Mouse (Mus musculus) liver, adult 2 months (tissue): ENCODE data around the gene Ubtf.

ENCODE experiments used
- CTCF ChIP-seq: fragments of 200-500 bp; IDR thresholded peaks from 2 replicates; pipeline ENCODE4 v1.5.1; 2011; ENCODE audit warnings: low read depth, low read length, control low read depth
- POLR2A ChIP-seq: fragments of 200-500 bp; IDR thresholded peaks from 2 replicates; pipeline ENCODE4 v1.6.1; 2011; ENCODE audit warnings: low read length, control low read depth; ENCODE audit not compliant: insufficient read depth; ENCODE audit errors: extremely low read depth

DNA sequence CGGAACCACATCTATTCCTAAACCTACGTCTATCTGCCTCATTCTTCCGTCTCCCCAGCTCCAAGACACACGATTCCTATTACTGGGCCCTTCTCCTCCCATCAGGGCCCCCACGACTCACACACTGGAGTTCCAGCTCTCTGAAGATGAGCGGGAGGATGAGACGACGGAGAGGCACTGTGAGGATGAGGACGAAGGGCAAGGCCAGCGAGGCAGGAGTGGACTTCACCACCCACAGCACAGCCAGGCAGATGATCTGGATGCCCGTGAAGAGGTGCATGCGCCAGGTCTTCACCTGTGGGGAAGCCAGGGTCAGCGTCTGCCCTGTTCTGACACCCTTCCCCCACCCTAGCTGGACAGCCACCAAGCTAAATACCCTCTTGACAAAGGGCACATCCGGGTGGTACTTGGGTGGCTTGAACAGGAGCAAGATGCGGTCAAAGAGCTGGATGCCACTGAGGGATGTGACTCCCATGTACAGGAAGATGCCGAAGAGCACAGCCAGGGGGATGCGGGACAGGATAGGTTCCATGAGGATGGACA, 31.5 kb upstream of the Ubtf start:
- TF ChIP-seq POLR2A: no peak
- TF ChIP-seq CTCF: no peak
